Mouse (Mus musculus): ENCODE data around the gene Cd79a. TPM values are rescaled to one million over a fixed set of nuclear protein-coding genes. Genes with fewer than 3 reads are reported as not detected.

The Cd79a gene
- polyA plus RNA-seq (2012; rRNA removed): 27.2 and 28.2 TPM in 2 replicates

GRCm38 (mm10) chr7:24897224-24897623 is at the start of gene Cd79a:
TSS of gene Cd79a (plus strand) at chr7:24897381.

GRCm38 (mm10) chr7:24861913-24862312 is 35.3 kb upstream of the Cd79a start, which contains the start of gene Gm9844:
TSS of gene Gm9844 (plus strand) at chr7:24862213.

GRCm38 (mm10) chr7:24869532-24870165 is 27.5 kb upstream of the Cd79a start, which contains the start of the genes Lypd4 and Dmrtc2:
TSS of gene Lypd4 (minus strand) at chr7:24869941.
TSS of gene Dmrtc2 (plus strand) at chr7:24870057.

GRCm38 (mm10) chr7:24883896-24884692 is 13.1 kb upstream of the Cd79a start, which contains the start of gene Rps19:
TSS of gene Rps19 (plus strand) at chr7:24884371.

GRCm38 (mm10) chr7:24902630-24903443 is 5.7 kb downstream of the Cd79a start, which contains the start of gene Arhgef1:
TSS of gene Arhgef1 (plus strand) at chr7:24902912.

GRCm38 (mm10) chr7:24944257-24944950 is 47.2 kb downstream of the Cd79a start, which contains the start of gene Gm4881:
TSS of gene Gm4881 (minus strand) at chr7:24944494.

Other genes with a start within 250 kb of the Cd79a start
- gene Tex101, start 220.7 kb upstream of the Cd79a start, polyA plus RNA-seq (2012; rRNA removed): not detected in 2 replicates
- gene BC049730, start 188.1 kb upstream of the Cd79a start, polyA plus RNA-seq (2012; rRNA removed): not detected in 2 replicates
- not detected in 2 replicates for gene Gm4763, start 170.5 kb upstream of the Cd79a start, polyA plus RNA-seq (2012; rRNA removed)
- 106 and 208 TPM in 2 replicates for gene Cd177, start 137.1 kb upstream of the Cd79a start, polyA plus RNA-seq (2012; rRNA removed)
- 37.8 and 48.8 TPM in 2 replicates for gene Ceacam10, start 120.2 kb upstream of the Cd79a start, polyA plus RNA-seq (2012; rRNA removed)
- 3.0 and 3.1 TPM in 2 replicates for gene Gm9844, start 35.2 kb upstream of the Cd79a start, polyA plus RNA-seq (2012; rRNA removed)
- gene Lypd4, start 27.4 kb upstream of the Cd79a start, polyA plus RNA-seq (2012; rRNA removed): not detected in 2 replicates
- gene Dmrtc2, start 27.3 kb upstream of the Cd79a start, polyA plus RNA-seq (2012; rRNA removed): not detected in 2 replicates
- 434 and 588 TPM in 2 replicates for gene Rps19, start 13.0 kb upstream of the Cd79a start, polyA plus RNA-seq (2012; rRNA removed)
- 160 and 169 TPM in 2 replicates for gene Arhgef1, start 5.5 kb downstream of the Cd79a start, polyA plus RNA-seq (2012; rRNA removed)
- not detected in 2 replicates for gene Gm4881, start 47.1 kb downstream of the Cd79a start, polyA plus RNA-seq (2012; rRNA removed)
- 374 and 519 TPM in 2 replicates for gene Rabac1, start 75.4 kb downstream of the Cd79a start, polyA plus RNA-seq (2012; rRNA removed)
- gene Atp1a3, start 108.6 kb downstream of the Cd79a start, polyA plus RNA-seq (2012; rRNA removed): 1.3 and 1.8 TPM in 2 replicates
- gene Grik5, start 175.0 kb downstream of the Cd79a start, polyA plus RNA-seq (2012; rRNA removed): 30.4 and 31.0 TPM in 2 replicates
- gene Zfp574, start 175.2 kb downstream of the Cd79a start, polyA plus RNA-seq (2012; rRNA removed): 45.3 and 46.0 TPM in 2 replicates

All from colon, adult 2 months (tissue).